ENCODE assay signal across 9 mouse cellular contexts in genomic region chr7:126793456-126794270, GRCm38 (mm10). TPM values are rescaled to one million over a fixed set of nuclear protein-coding genes. Genes with fewer than 3 reads are reported as not detected.
DNase-seq lines count a peak whose midpoint lies in the region; ATAC-seq and TF ChIP-seq lines count a peak whose summit lies in the region.
"Had no signal": no experiment of that assay in that cellular context is flagged by ENCODE, and none has a peak within 500 bp of the region (broad histone marks: within the 10 kb centered on the region; RNA-seq: fewer than 3 reads in every experiment).

No protein-coding gene starts in this region.

- WGBS in heart, embryonic 15.5 days = 74% methylated on average over 4 of the region's 4 CpGs
- 76% methylated on average over 4 of the region's 4 CpGs for WGBS in midbrain, embryonic 13.5 days
- 74% methylated on average over 4 of the region's 4 CpGs for WGBS in midbrain, embryonic 15.5 days
- WGBS in embryonic facial prominence, embryonic 13.5 days = 71% methylated on average over 4 of the region's 4 CpGs
- WGBS in liver, postnatal 0 days (ENCODE audit: insufficient replicate concordance) = 71% methylated on average over 4 of the region's 4 CpGs

- no peak overlapping the region for H3K4me2 ChIP-seq in heart, embryonic 15.5 days
- peak overlapping the region; percentile 90; the same call in 1 of the 2 replicates for H3K4me2 ChIP-seq in midbrain, embryonic 13.5 days (replicated peaks)
- H3K4me2 ChIP-seq in midbrain, embryonic 15.5 days = no peak overlapping the region
- H3K4me2 ChIP-seq in embryonic facial prominence, embryonic 13.5 days = no peak overlapping the region
- H3K4me2 ChIP-seq in liver, postnatal 0 days (ENCODE audit: low read depth, low read length) = no peak overlapping the region

- no peak for DNase-seq in heart, postnatal 36 days
- DNase-seq in liver, postnatal 0 days = no peak
- no peak for DNase-seq in adrenal gland, adult 18-20 months (ENCODE audit: low spot score in 2 of 2)
- DNase-seq in frontal cortex, postnatal 25 days (ENCODE audit: low spot score in 2 of 2) = no peak
- DNase-seq: adrenal gland, postnatal 10 days had no signal

- H3K9ac ChIP-seq in heart, embryonic 15.5 days = no peak overlapping the region
- no peak overlapping the region for H3K9ac ChIP-seq in midbrain, embryonic 13.5 days (replicated peaks)
- no peak overlapping the region for H3K9ac ChIP-seq in midbrain, embryonic 15.5 days
- no peak overlapping the region for H3K9ac ChIP-seq in embryonic facial prominence, embryonic 13.5 days
- no peak overlapping the region for H3K9ac ChIP-seq in liver, postnatal 0 days (replicated peaks)

- H3K9me3 ChIP-seq in heart, embryonic 15.5 days (replicated peaks) = no peaks in the 10 kb centered on the region
- no peaks in the 10 kb centered on the region for H3K9me3 ChIP-seq in midbrain, embryonic 13.5 days
- H3K9me3 ChIP-seq in midbrain, embryonic 15.5 days = no peaks in the 10 kb centered on the region
- H3K9me3 ChIP-seq in embryonic facial prominence, embryonic 13.5 days = no peaks in the 10 kb centered on the region
- no peaks in the 10 kb centered on the region for H3K9me3 ChIP-seq in liver, postnatal 0 days (ENCODE audit: low read length)

- peak overlapping the region; percentile 97 for H3K27ac ChIP-seq in heart, embryonic 15.5 days
- no peak overlapping the region for H3K27ac ChIP-seq in midbrain, embryonic 13.5 days
- no peak overlapping the region for H3K27ac ChIP-seq in midbrain, embryonic 15.5 days
- H3K27ac ChIP-seq in embryonic facial prominence, embryonic 13.5 days = 0 out of 2 replicates have a peak overlapping the region, but pooled peaks have one; percentile 11
- H3K27ac ChIP-seq in liver, postnatal 0 days (ENCODE audit: low read depth) = peak overlapping the region; percentile 39; the same call in 1 of the 2 replicates

- no peaks in the 10 kb centered on the region for H3K27me3 ChIP-seq in heart, embryonic 15.5 days
- no peaks in the 10 kb centered on the region for H3K27me3 ChIP-seq in midbrain, embryonic 13.5 days
- H3K27me3 ChIP-seq in midbrain, embryonic 15.5 days (replicated peaks) = no peaks in the 10 kb centered on the region
- H3K27me3 ChIP-seq in embryonic facial prominence, embryonic 13.5 days = no peaks in the 10 kb centered on the region
- no peaks in the 10 kb centered on the region for H3K27me3 ChIP-seq in liver, postnatal 0 days (ENCODE audit: insufficient read depth, low read length)

- intact Hi-C loops in heart, postnatal 36 days (cut with DNase I) = loop anchor here (5.0 kb wide), 1 partner anchor 96 kb away; the partner anchor contains the start of genes Bola2 and Slx1b

- H3K4me1 ChIP-seq in heart, embryonic 15.5 days (replicated peaks) = peaks cover 55% of the 10 kb centered on the region
- H3K4me1 ChIP-seq in midbrain, embryonic 13.5 days (replicated peaks) = peaks cover 52% of the 10 kb centered on the region
- H3K4me1 ChIP-seq in midbrain, embryonic 15.5 days = peaks cover 52% of the 10 kb centered on the region
- peaks cover 46% of the 10 kb centered on the region for H3K4me1 ChIP-seq in embryonic facial prominence, embryonic 13.5 days
- H3K4me1 ChIP-seq in liver, postnatal 0 days (ENCODE audit: insufficient read depth) = peaks cover 28% of the 10 kb centered on the region

- no peak overlapping the region for H3K4me3 ChIP-seq in heart, embryonic 15.5 days
- 0 out of 2 replicates have a peak overlapping the region, but pooled peaks have one; percentile 76 for H3K4me3 ChIP-seq in midbrain, embryonic 13.5 days (replicated peaks)
- H3K4me3 ChIP-seq in midbrain, embryonic 15.5 days = no peak overlapping the region
- H3K4me3 ChIP-seq in embryonic facial prominence, embryonic 13.5 days = no peak overlapping the region
- no peak overlapping the region for H3K4me3 ChIP-seq in liver, postnatal 0 days (ENCODE audit: low read depth, low read length)

- peaks cover 42% of the 10 kb centered on the region for H3K36me3 ChIP-seq in heart, embryonic 15.5 days
- peaks cover 46% of the 10 kb centered on the region for H3K36me3 ChIP-seq in midbrain, embryonic 13.5 days
- peaks cover 24% of the 10 kb centered on the region for H3K36me3 ChIP-seq in midbrain, embryonic 15.5 days (replicated peaks)
- H3K36me3 ChIP-seq in embryonic facial prominence, embryonic 13.5 days = peaks cover 55% of the 10 kb centered on the region
- peaks cover 49% of the 10 kb centered on the region for H3K36me3 ChIP-seq in liver, postnatal 0 days (replicated peaks; ENCODE audit: insufficient read depth, low read length)

- ATAC-seq in heart, embryonic 15.5 days (replicated peaks; ENCODE audit: insufficient number of reproducible peaks, insufficient read depth, low FRiP score, low read depth) = no peak
- no peak for ATAC-seq in midbrain, embryonic 13.5 days
- ATAC-seq in midbrain, embryonic 15.5 days (replicated peaks) = no peak
- no peak for ATAC-seq in embryonic facial prominence, embryonic 13.5 days (ENCODE audit: insufficient number of reproducible peaks, insufficient read depth, low FRiP score, low TSS enrichment, low read depth)
- ATAC-seq in liver, postnatal 0 days = no peak

- TF ChIP-seq CTCF in liver, postnatal 0 days (IDR thresholded peaks at IDR 0.05; ENCODE audit: low read depth) = no peak

- no peak for TF ChIP-seq EP300 in liver, postnatal 0 days (IDR thresholded peaks at IDR 0.05; ENCODE audit: low read depth)

RNA-seq across cellular contexts. Expression of gene Ppp4c, which starts 1.4 kb away (rescaled TPM):
- polyA plus RNA-seq in heart, embryonic 15.5 days (2015; fragmentation: Nextera tagmentation; extraction: Ambion mirVana) = 120 and 149 TPM in 2 replicates
- 10 to 100 TPM; 36.1 to 36.5 TPM for total RNA-seq in heart, postnatal 36 days (2021)
- polyA plus RNA-seq in midbrain, embryonic 13.5 days (2015; fragmentation: Nextera tagmentation; extraction: Ambion mirVana) = 224 and 241 TPM in 2 replicates
- 191 and 192 TPM in 2 replicates for polyA plus RNA-seq in midbrain, embryonic 15.5 days (2015; fragmentation: Nextera tagmentation; extraction: Ambion mirVana)
- 300 and 311 TPM in 2 replicates for polyA plus RNA-seq in embryonic facial prominence, embryonic 13.5 days (2015; fragmentation: Nextera tagmentation; extraction: Ambion mirVana)
- 69.9 and 72.1 TPM in 2 replicates for polyA plus RNA-seq in liver, postnatal 0 days (2015; fragmentation: Nextera tagmentation; extraction: Ambion mirVana)
- 10 to 100 TPM; 75.4 to 85.9 TPM for total RNA-seq in adrenal gland, adult 18-20 months (2021)

RNA-seq across cellular contexts. Expression of gene Fam57b, which starts 3.8 kb away (rescaled TPM):
- polyA plus RNA-seq in heart, embryonic 15.5 days (2015; fragmentation: Nextera tagmentation; extraction: Ambion mirVana) = 0.69 and 1.3 TPM in 2 replicates
- total RNA-seq in heart, postnatal 36 days (2021) = 1 to 10 TPM; 8.2 to 9.7 TPM
- polyA plus RNA-seq in midbrain, embryonic 13.5 days (2015; fragmentation: Nextera tagmentation; extraction: Ambion mirVana) = 48.3 and 52.6 TPM in 2 replicates
- polyA plus RNA-seq in midbrain, embryonic 15.5 days (2015; fragmentation: Nextera tagmentation; extraction: Ambion mirVana) = 60.4 and 65.4 TPM in 2 replicates
- 0.45 and 0.70 TPM in 2 replicates for polyA plus RNA-seq in embryonic facial prominence, embryonic 13.5 days (2015; fragmentation: Nextera tagmentation; extraction: Ambion mirVana)
- 0.06 and 0.09 TPM in 2 replicates for polyA plus RNA-seq in liver, postnatal 0 days (2015; fragmentation: Nextera tagmentation; extraction: Ambion mirVana)
- total RNA-seq in adrenal gland, adult 18-20 months (2021) = 10 to 100 TPM; 17.1 to 63.4 TPM

RNA-seq across cellular contexts. Expression of gene Tbx6, which starts 12.4 kb away (rescaled TPM):
- polyA plus RNA-seq in heart, embryonic 15.5 days (2015; fragmentation: Nextera tagmentation; extraction: Ambion mirVana) = 0.34 and 0.41 TPM in 2 replicates
- total RNA-seq in heart, postnatal 36 days (2021) = under 1 TPM; 0.24 to 0.44 TPM
- 0.36 and 0.49 TPM in 2 replicates for polyA plus RNA-seq in midbrain, embryonic 13.5 days (2015; fragmentation: Nextera tagmentation; extraction: Ambion mirVana)
- polyA plus RNA-seq in midbrain, embryonic 15.5 days (2015; fragmentation: Nextera tagmentation; extraction: Ambion mirVana) = 0.37 and 0.57 TPM in 2 replicates
- 0.27 and 0.59 TPM in 2 replicates for polyA plus RNA-seq in embryonic facial prominence, embryonic 13.5 days (2015; fragmentation: Nextera tagmentation; extraction: Ambion mirVana)
- 0.14 and 0.29 TPM in 2 replicates for polyA plus RNA-seq in liver, postnatal 0 days (2015; fragmentation: Nextera tagmentation; extraction: Ambion mirVana)
- under 1 TPM; 0.53 to 0.64 TPM for total RNA-seq in adrenal gland, adult 18-20 months (2021)

RNA-seq across cellular contexts. Expression of gene Ypel3, which starts 16.9 kb away (rescaled TPM):
- polyA plus RNA-seq in heart, embryonic 15.5 days (2015; fragmentation: Nextera tagmentation; extraction: Ambion mirVana) = 78.1 and 90.5 TPM in 2 replicates
- total RNA-seq in heart, postnatal 36 days (2021) = 100 to 1,000 TPM in 1 of 2 experiments, 10 to 100 TPM in 1; 91.4 to 110 TPM
- 163 and 180 TPM in 2 replicates for polyA plus RNA-seq in midbrain, embryonic 13.5 days (2015; fragmentation: Nextera tagmentation; extraction: Ambion mirVana)
- 201 and 224 TPM in 2 replicates for polyA plus RNA-seq in midbrain, embryonic 15.5 days (2015; fragmentation: Nextera tagmentation; extraction: Ambion mirVana)
- polyA plus RNA-seq in embryonic facial prominence, embryonic 13.5 days (2015; fragmentation: Nextera tagmentation; extraction: Ambion mirVana) = 104 and 112 TPM in 2 replicates
- 65.0 and 74.7 TPM in 2 replicates for polyA plus RNA-seq in liver, postnatal 0 days (2015; fragmentation: Nextera tagmentation; extraction: Ambion mirVana)
- 10 to 100 TPM; 93.7 to 95.0 TPM for total RNA-seq in adrenal gland, adult 18-20 months (2021)

RNA-seq across cellular contexts. Expression of gene Gdpd3, which starts 27.5 kb away (rescaled TPM):
- polyA plus RNA-seq in heart, embryonic 15.5 days (2015; fragmentation: Nextera tagmentation; extraction: Ambion mirVana) = 1.2 and 1.3 TPM in 2 replicates
- 1 to 10 TPM; 1.6 TPM for total RNA-seq in heart, postnatal 36 days (2021)
- 2.5 and 2.9 TPM in 2 replicates for polyA plus RNA-seq in midbrain, embryonic 13.5 days (2015; fragmentation: Nextera tagmentation; extraction: Ambion mirVana)
- 2.2 and 2.3 TPM in 2 replicates for polyA plus RNA-seq in midbrain, embryonic 15.5 days (2015; fragmentation: Nextera tagmentation; extraction: Ambion mirVana)
- polyA plus RNA-seq in embryonic facial prominence, embryonic 13.5 days (2015; fragmentation: Nextera tagmentation; extraction: Ambion mirVana) = 1.6 and 3.1 TPM in 2 replicates
- 0.77 and 1.6 TPM in 2 replicates for polyA plus RNA-seq in liver, postnatal 0 days (2015; fragmentation: Nextera tagmentation; extraction: Ambion mirVana)
- 1 to 10 TPM; 2.7 to 4.3 TPM for total RNA-seq in adrenal gland, adult 18-20 months (2021)

Comparison
In these comparisons a context has a peak if more than half of its experiments do, and no peak if none do; other contexts are left out.
1. H3K27ac ChIP-seq: peak in heart, embryonic 15.5 days (single experiment), embryonic facial prominence, embryonic 13.5 days (single experiment) and liver, postnatal 0 days (single experiment); none in midbrain, embryonic 13.5 days (single experiment) and midbrain, embryonic 15.5 days (single experiment).
2. RNA of gene Fam57b, which starts 3.8 kb away (polyA plus RNA-seq): 60.4 to 65.4 TPM in midbrain, embryonic 15.5 days and 48.3 to 52.6 TPM in midbrain, embryonic 13.5 days; 0.45 to 0.70 TPM in embryonic facial prominence, embryonic 13.5 days, 0.69 to 1.3 TPM in heart, embryonic 15.5 days and 0.06 to 0.09 TPM in liver, postnatal 0 days; every median in the first group is over 10 times any median in the second.